Mouse (Mus musculus) left cerebral cortex, adult 18-20 months (tissue): ENCODE results near the gene Tuba3a. TPM values are rescaled to one million over a fixed set of nuclear protein-coding genes. Genes with fewer than 3 reads are reported as not detected.

Experiments
- DNase-seq, 2 experiments: peaks; one replicate each; pipeline ENCODE4 v3.0.0; 2021 to 2022; ENCODE audit warnings: low spot score in 2 of 2, mixed read lengths in 1 of 2
- microRNA-seq, 2 experiments: library from miRNA; unstranded; fragments of <30 nt; microRNA quantifications; one replicate each; pipeline ENCODE4 v1.2.0; 2021
- total RNA-seq, 2 experiments: library from RNA; stranded (reverse); gene quantifications; 2 replicates each; pipeline ENCODE4 v1.2.3; 2021

Gene Tuba3a
- total RNA-seq, 2 experiments from 2014 or later: not detected

GRCm38 (mm10) chr6:125232516-125232915 lies 53.3 kb downstream of the Tuba3a start:
- no peak for DNase-seq

GRCm38 (mm10) chr6:125232045-125232437 lies 53.8 kb downstream of the Tuba3a start:
- DNase-seq: no peak

- DNase-seq: peak in 1 of 2 experiments; percentile 51
Observed at GRCm38 (mm10) chr6:125231117-125232044, 54.5 kb downstream of the Tuba3a start, which contains the start of gene Tapbpl. TSS of gene Tapbpl (minus strand) at chr6:125231860.

- no peak for DNase-seq
Observed at GRCm38 (mm10) chr6:125230571-125230970, 55.3 kb downstream of the Tuba3a start.

Small RNA genes within 50 kb of the gene (microRNA-seq; reads per million reads assigned to microRNA genes)
- 0 reads per million in 2 experiments for gene Mir8113

Other genes starting within 250 kb of the Tuba3a start
- 10 to 100 TPM; 50.7 to 51.1 TPM for gene Ing4, start 246.3 kb downstream of the Tuba3a start, total RNA-seq
- 10 to 100 TPM; 11.2 to 14.5 TPM for gene Acrbp, start 236.4 kb downstream of the Tuba3a start, total RNA-seq
- gene Lpar5, start 218.1 kb downstream of the Tuba3a start, total RNA-seq: under 1 TPM; 0.58 to 0.68 TPM
- gene Chd4, start 190.1 kb downstream of the Tuba3a start, total RNA-seq: 100 to 1,000 TPM; 147 to 150 TPM
- gene Nop2, start 154.1 kb downstream of the Tuba3a start, total RNA-seq: 10 to 100 TPM; 30.2 to 30.5 TPM
- gene Iffo1, start 140.8 kb downstream of the Tuba3a start, total RNA-seq: 10 to 100 TPM; 54.6 to 55.8 TPM
- 1,000 to 10,000 TPM; 2,618 to 2,651 TPM for gene Gapdh, start 119.6 kb downstream of the Tuba3a start, total RNA-seq
- gene Ncapd2, start 94.3 kb downstream of the Tuba3a start, total RNA-seq: 10 to 100 TPM; 22.0 to 24.4 TPM
- gene Mrpl51, start 94.2 kb downstream of the Tuba3a start, total RNA-seq: 10 to 100 TPM; 69.7 to 81.2 TPM
- gene Vamp1, start 70.5 kb downstream of the Tuba3a start, total RNA-seq: 100 to 1,000 TPM; 111 to 145 TPM
- gene Tapbpl, start 54.2 kb downstream of the Tuba3a start, total RNA-seq: 1 to 10 TPM; 6.5 to 6.8 TPM
- gene Cd27, start 49.0 kb downstream of the Tuba3a start, total RNA-seq: not detected
- gene Ltbr, start 27.8 kb upstream of the Tuba3a start, total RNA-seq: 1 to 10 TPM; 8.1 to 9.5 TPM
- 1 to 10 TPM; 2.6 to 3.6 TPM for gene Scnn1a, start 34.6 kb upstream of the Tuba3a start, total RNA-seq
- gene Tnfrsf1a, start 63.3 kb upstream of the Tuba3a start, total RNA-seq: 10 to 100 TPM; 10.9 to 13.4 TPM
- gene Plekhg6, start 94.8 kb upstream of the Tuba3a start, total RNA-seq: under 1 TPM; 0.35 to 0.56 TPM
- 10 to 100 TPM; 37.7 to 41.6 TPM for gene Cd9, start 208.7 kb upstream of the Tuba3a start, total RNA-seq